Mouse (Mus musculus) liver, embryonic 14.5 days (tissue): ENCODE results near the gene Phpt1.

ENCODE experiments used
- CTCF ChIP-seq: IDR thresholded peaks from 2 replicates; pipeline ENCODE4 v1.5.1; 2016; ENCODE audit warnings: antibody characterized with exemption, low read depth, control low read depth
- EP300 ChIP-seq: IDR thresholded peaks from 2 replicates; pipeline ENCODE4 v1.6.1; 2016; ENCODE audit warnings: antibody characterized with exemption, low read depth

DNA sequence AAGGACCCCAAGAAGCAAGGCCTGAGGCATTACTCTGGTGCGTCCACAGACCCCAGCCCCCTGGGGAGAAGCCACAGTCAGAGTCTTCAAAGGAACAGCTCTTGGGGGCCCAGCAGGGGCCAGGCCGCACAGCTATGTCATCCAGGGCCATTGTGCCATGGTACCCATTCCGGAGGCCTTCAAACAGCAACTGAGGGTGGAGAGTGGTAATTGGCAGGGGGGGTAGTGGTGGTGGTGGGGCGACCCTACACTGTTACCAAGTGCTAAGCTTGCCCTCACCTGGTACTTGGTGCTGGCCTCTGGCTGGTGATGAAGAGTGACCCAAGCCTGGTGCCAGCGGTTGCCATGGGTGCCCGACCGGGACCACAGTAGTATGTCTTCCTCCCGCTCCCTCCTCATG, 9.3 kb downstream of the Phpt1 start:
- no peak for TF ChIP-seq CTCF
- no peak for TF ChIP-seq EP300
